Mouse (Mus musculus): ENCODE measurements around the gene 1700061G19Rik. TPM values are rescaled to one million over a fixed set of nuclear protein-coding genes. Genes with fewer than 3 reads are reported as not detected.

1700061G19Rik gene
- 0.31 and 0.63 TPM in 2 replicates for polyA plus RNA-seq (2015; fragmentation: Nextera tagmentation; extraction: Ambion mirVana)

- H3K27ac ChIP-seq, result no peak within 1 kb of the TSS
- ATAC-seq (ENCODE audit: insufficient read depth, low FRiP score, low read depth), result no peak
- H3K9ac ChIP-seq, result no peak within 1 kb of the TSS
- no peaks in the 10 kb centered on the region for H3K9me3 ChIP-seq
- no peak within 1 kb of the TSS for H3K4me3 ChIP-seq (replicated peaks)
- H3K4me2 ChIP-seq, result no peak within 1 kb of the TSS
- no peaks in the 10 kb centered on the region for H3K4me1 ChIP-seq
- H3K27me3 ChIP-seq (replicated peaks), result no peaks in the 10 kb centered on the region
- WGBS, result 75% methylated on average over 12 of the region's 12 CpGs
- H3K36me3 ChIP-seq, result no peaks in the 10 kb centered on the region
Measured at GRCm38 (mm10) chr17:56874936-56875651, at the start of gene 1700061G19Rik. TSS of gene 1700061G19Rik (plus strand) at chr17:56875477.

- Histone ChIP-seq H3K36me3 (no peaks in the 10 kb centered on the region), H3K4me1 (peaks cover 16% of the 10 kb centered on the region; the same call in 1 of the 2 replicates), H3K9me3 (no peaks in the 10 kb centered on the region), H3K4me2 (no peak overlapping the region), H3K27me3 (replicated peaks) (no peaks in the 10 kb centered on the region), H3K4me3 (replicated peaks) (no peak overlapping the region), H3K27ac (no peak overlapping the region), H3K9ac (no peak overlapping the region)
- peak; percentile 48; the same call in 1 of the 2 replicates for ATAC-seq (ENCODE audit: insufficient read depth, low FRiP score, low read depth)
- 73% methylated on average over 2 of the region's 2 CpGs for WGBS
Measured at GRCm38 (mm10) chr17:56826718-56827117, 48.6 kb upstream of the 1700061G19Rik start.

- Histone ChIP-seq H3K4me2 (peak overlapping the region; percentile 89), H3K27me3 (replicated peaks) (no peaks in the 10 kb centered on the region), H3K9me3 (no peaks in the 10 kb centered on the region), H3K27ac (no peak overlapping the region), H3K4me3 (replicated peaks) (peak overlapping the region; percentile 55), H3K9ac (no peak overlapping the region), H3K4me1 (0 out of 2 replicates have a peak, but pooled peaks cover 12% of the 10 kb centered on the region), H3K36me3 (no peaks in the 10 kb centered on the region)
- 43% methylated on average over 11 of the region's 11 CpGs for WGBS
- no peak for ATAC-seq (ENCODE audit: insufficient read depth, low FRiP score, low read depth)
Measured at GRCm38 (mm10) chr17:56829171-56829570, 46.1 kb upstream of the 1700061G19Rik start.

GRCm38 (mm10) chr17:56829795-56830194, 45.5 kb upstream of the 1700061G19Rik start:
- Histone ChIP-seq H3K27me3 (replicated peaks) (no peaks in the 10 kb centered on the region), H3K36me3 (no peaks in the 10 kb centered on the region), H3K4me3 (replicated peaks) (peak overlapping the region; percentile 55), H3K9me3 (no peaks in the 10 kb centered on the region), H3K9ac (peak overlapping the region; percentile 34; the same call in 1 of the 2 replicates), H3K4me1 (0 out of 2 replicates have a peak, but pooled peaks cover 12% of the 10 kb centered on the region), H3K4me2 (peak overlapping the region; percentile 89), H3K27ac (no peak overlapping the region)
- 2% methylated on average over 27 of the region's 27 CpGs for WGBS
- ATAC-seq (ENCODE audit: insufficient read depth, low FRiP score, low read depth), result no peak

- H3K4me2 ChIP-seq, result peak within 1 kb of the TSS; percentile 89
- 1% methylated on average over 31 of the region's 62 CpGs for WGBS
- peak within 1 kb of the TSS; percentile 55 for H3K4me3 ChIP-seq (replicated peaks)
- H3K4me1 ChIP-seq, result 0 out of 2 replicates have a peak, but pooled peaks cover 12% of the 10 kb centered on the region
- H3K27me3 ChIP-seq (replicated peaks), result no peaks in the 10 kb centered on the region
- peak within 1 kb of the TSS; percentile 34 for H3K9ac ChIP-seq
- H3K9me3 ChIP-seq, result no peaks in the 10 kb centered on the region
- no peak within 1 kb of the TSS for H3K27ac ChIP-seq
- no peak for ATAC-seq (ENCODE audit: insufficient read depth, low FRiP score, low read depth)
- H3K36me3 ChIP-seq, result no peaks in the 10 kb centered on the region
Measured at GRCm38 (mm10) chr17:56830411-56831110, 44.7 kb upstream of the 1700061G19Rik start, which contains the start of gene Rfx2. TSS of gene Rfx2 (minus strand) at chr17:56831013.

- Histone ChIP-seq H3K4me3 (replicated peaks) (peak overlapping the region; percentile 55), H3K9me3 (no peaks in the 10 kb centered on the region), H3K9ac (0 out of 2 replicates have a peak overlapping the region, but pooled peaks have one; percentile 3), H3K27me3 (replicated peaks) (no peaks in the 10 kb centered on the region), H3K27ac (no peak overlapping the region), H3K36me3 (no peaks in the 10 kb centered on the region), H3K4me2 (peak overlapping the region; percentile 89), H3K4me1 (0 out of 2 replicates have a peak, but pooled peaks cover 12% of the 10 kb centered on the region)
- ATAC-seq (ENCODE audit: insufficient read depth, low FRiP score, low read depth), result peak; percentile 97
- WGBS, result under 1% methylated on average over 41 of the region's 42 CpGs
Measured at GRCm38 (mm10) chr17:56831111-56831816, 44.0 kb upstream of the 1700061G19Rik start.

- H3K9ac ChIP-seq, result no peak overlapping the region
- H3K4me1 ChIP-seq, result 0 out of 2 replicates have a peak, but pooled peaks cover 12% of the 10 kb centered on the region
- H3K9me3 ChIP-seq, result no peaks in the 10 kb centered on the region
- no peak for ATAC-seq (ENCODE audit: insufficient read depth, low FRiP score, low read depth)
- H3K4me3 ChIP-seq (replicated peaks), result no peak overlapping the region
- H3K27ac ChIP-seq, result no peak overlapping the region
- WGBS, result 79% methylated on average over 1 of the region's 1 CpGs
- H3K36me3 ChIP-seq, result no peaks in the 10 kb centered on the region
- H3K27me3 ChIP-seq (replicated peaks), result no peaks in the 10 kb centered on the region
- no peak overlapping the region for H3K4me2 ChIP-seq
Measured at GRCm38 (mm10) chr17:56832918-56833317, 42.4 kb upstream of the 1700061G19Rik start.

GRCm38 (mm10) chr17:56833381-56833780, 41.9 kb upstream of the 1700061G19Rik start:
- 0 out of 2 replicates have a peak, but pooled peaks cover 12% of the 10 kb centered on the region for H3K4me1 ChIP-seq
- no peak for ATAC-seq (ENCODE audit: insufficient read depth, low FRiP score, low read depth)
- 96% methylated on average over 1 of the region's 1 CpGs for WGBS
- H3K4me3 ChIP-seq (replicated peaks), result no peak overlapping the region
- H3K27me3 ChIP-seq (replicated peaks), result no peaks in the 10 kb centered on the region
- H3K9ac ChIP-seq, result no peak overlapping the region
- H3K27ac ChIP-seq, result no peak overlapping the region
- no peak overlapping the region for H3K4me2 ChIP-seq
- H3K9me3 ChIP-seq, result no peaks in the 10 kb centered on the region
- no peaks in the 10 kb centered on the region for H3K36me3 ChIP-seq

GRCm38 (mm10) chr17:56836336-56836735, 38.9 kb upstream of the 1700061G19Rik start:
- Histone ChIP-seq H3K9me3 (no peaks in the 10 kb centered on the region), H3K36me3 (no peaks in the 10 kb centered on the region), H3K27me3 (replicated peaks) (no peaks in the 10 kb centered on the region), H3K27ac (no peak overlapping the region), H3K9ac (no peak overlapping the region), H3K4me3 (replicated peaks) (no peak overlapping the region), H3K4me2 (no peak overlapping the region), H3K4me1 (no peaks in the 10 kb centered on the region)
- 85% methylated on average over 8 of the region's 8 CpGs for WGBS
- ATAC-seq (ENCODE audit: insufficient read depth, low FRiP score, low read depth), result no peak

GRCm38 (mm10) chr17:56840524-56840923, 34.8 kb upstream of the 1700061G19Rik start:
- 83% methylated on average over 7 of the region's 7 CpGs for WGBS
- H3K9me3 ChIP-seq, result no peaks in the 10 kb centered on the region

GRCm38 (mm10) chr17:56842173-56842572, 33.1 kb upstream of the 1700061G19Rik start:
- no peak overlapping the region for H3K9ac ChIP-seq
- no peak overlapping the region for H3K27ac ChIP-seq
- H3K4me3 ChIP-seq (replicated peaks), result no peak overlapping the region
- no peaks in the 10 kb centered on the region for H3K36me3 ChIP-seq
- H3K27me3 ChIP-seq (replicated peaks), result no peaks in the 10 kb centered on the region
- 63% methylated on average over 5 of the region's 5 CpGs for WGBS
- H3K4me2 ChIP-seq, result no peak overlapping the region
- H3K4me1 ChIP-seq, result no peaks in the 10 kb centered on the region
- H3K9me3 ChIP-seq, result no peaks in the 10 kb centered on the region
- no peak for ATAC-seq (ENCODE audit: insufficient read depth, low FRiP score, low read depth)

More at GRCm38 (mm10) chr17:56840524-56840923, 34.8 kb upstream of the 1700061G19Rik start:
- Histone ChIP-seq H3K27ac (no peak overlapping the region), H3K9ac (no peak overlapping the region), H3K36me3 (no peaks in the 10 kb centered on the region), H3K4me3 (replicated peaks) (no peak overlapping the region), H3K4me2 (no peak overlapping the region), H3K27me3 (replicated peaks) (no peaks in the 10 kb centered on the region), H3K4me1 (no peaks in the 10 kb centered on the region)
- ATAC-seq (ENCODE audit: insufficient read depth, low FRiP score, low read depth), result no peak

Data from stomach, embryonic 15.5 days (tissue).